Mouse (Mus musculus) ES-E14 (cell line): ENCODE measurements around the gene Xrra1. TPM values are rescaled to one million over a fixed set of nuclear protein-coding genes. Genes with fewer than 3 reads are reported as not detected.

ENCODE experiments used
- DNase-seq: peaks from one replicate; pipeline ENCODE4 v3.0.0-alpha.2; 2013; ENCODE audit warnings: low read depth, low spot score
- H3K27ac ChIP-seq: 2 replicates; pipeline ENCODE4 v1.5.1; 2012; ENCODE audit warnings: low read depth, mild to moderate bottlenecking, low read length, moderate library complexity, mixed read lengths; ENCODE audit not compliant: poor library complexity, insufficient read depth, severe bottlenecking
- H3K36me3 ChIP-seq: 2 replicates; pipeline ENCODE4 v1.6.1; 2012; ENCODE audit warnings: mild to moderate bottlenecking, low read length, moderate library complexity, mixed read lengths; ENCODE audit not compliant: control insufficient read depth, poor library complexity, insufficient read depth, severe bottlenecking
- H3K4me1 ChIP-seq, 2 experiments: fragments of 150-350 bp in 1 of 2; sonication (generic) in 1 of 2; 2 replicates each; pipeline ENCODE4 v1.6.1; 2012; ENCODE audit warnings: low read length in 2 of 2, mild to moderate bottlenecking in 1 of 2, mixed read lengths in 1 of 2; ENCODE audit not compliant: control insufficient read depth in 2 of 2, insufficient read depth in 2 of 2, poor library complexity in 1 of 2
- H3K4me3 ChIP-seq, 2 experiments: fragments of 150-350 bp in 1 of 2; sonication (generic) in 1 of 2; 2 replicates each; pipeline ENCODE4 v1.5.1; 2012; ENCODE audit warnings: low read length in 2 of 2, low read depth in 1 of 2, mild to moderate bottlenecking in 1 of 2, mixed read lengths in 1 of 2; ENCODE audit not compliant: insufficient read depth in 1 of 2, poor library complexity in 1 of 2, severe bottlenecking in 1 of 2
- H3K9ac ChIP-seq: 2 replicates; pipeline ENCODE4 v1.6.1; 2012; ENCODE audit warnings: low read depth, mild to moderate bottlenecking, low read length, mixed read lengths; ENCODE audit not compliant: poor library complexity, insufficient read depth, severe bottlenecking
- H3K9me3 ChIP-seq: fragments of 150-350 bp; sonication (generic); 2 replicates; pipeline ENCODE4 v1.6.1; 2012; ENCODE audit warnings: low read depth, mild to moderate bottlenecking, low read length; ENCODE audit not compliant: control insufficient read depth, insufficient read depth
- CHD2 ChIP-seq: IDR thresholded peaks from 2 replicates; pipeline ENCODE4 v1.6.1; 2014; ENCODE audit warnings: mild to moderate bottlenecking, low read depth, low read length, inconsistent platforms
- HCFC1 ChIP-seq: IDR thresholded peaks from 2 replicates; pipeline ENCODE4 v1.6.1; 2012; ENCODE audit warnings: low read length, inconsistent platforms, borderline replicate concordance; ENCODE audit not compliant: insufficient read depth
- MAFK ChIP-seq: IDR thresholded peaks from 2 replicates; pipeline ENCODE4 v1.6.1; 2014; ENCODE audit warnings: mild to moderate bottlenecking, low read depth, low read length, inconsistent platforms; ENCODE audit not compliant: insufficient read depth
- ZC3H11A ChIP-seq: IDR thresholded peaks from 2 replicates; pipeline ENCODE4 v1.6.1; 2012; ENCODE audit warnings: low read depth, mild to moderate bottlenecking, inconsistent platforms, low read length, borderline replicate concordance
- ZNF384 ChIP-seq: IDR thresholded peaks from 2 replicates; pipeline ENCODE4 v1.6.1; 2012; ENCODE audit warnings: low read depth, low read length, inconsistent platforms
- in situ Hi-C, 2 experiments: fragments of 600-800 bp; cut with MboI; formaldehyde crosslinking; loops; one replicate each; pipeline ENCODE4 v1.15.1; 2025; ENCODE audit warnings: low sequenced_read_pairs in 2 of 2, inconsistent platforms in 1 of 2; ENCODE audit not compliant: unreplicated experiment in 2 of 2
- total RNA-seq: library from RNA; depleted of rRNA; stranded (reverse); fragments of 300-350 nt; gene quantifications from 2 replicates; pipeline ENCODE4 v1.2.3, GENCODE M21; 2012

The Xrra1 gene
- total RNA-seq, 1 experiment, result 0.40 TPM

- no peak for TF ChIP-seq CHD2
- no peak for TF ChIP-seq MAFK
- TF ChIP-seq ZNF384, result no peak
- TF ChIP-seq HCFC1, result no peak
- no peak for TF ChIP-seq ZC3H11A
- DNase-seq, result no peak
- in situ Hi-C loops, result no loop called here
- Histone ChIP-seq H3K4me3 (no peak overlapping the region), H3K9ac (no peak overlapping the region), H3K36me3 (no peaks in the 10 kb centered on the region), H3K27ac (no peak overlapping the region), H3K9me3 (no peaks in the 10 kb centered on the region), H3K4me1 (no peaks in the 10 kb centered on the region)
Measured at GRCm38 (mm10) chr7:99821953-99822352, 37.0 kb upstream of the Xrra1 start.

DNA sequence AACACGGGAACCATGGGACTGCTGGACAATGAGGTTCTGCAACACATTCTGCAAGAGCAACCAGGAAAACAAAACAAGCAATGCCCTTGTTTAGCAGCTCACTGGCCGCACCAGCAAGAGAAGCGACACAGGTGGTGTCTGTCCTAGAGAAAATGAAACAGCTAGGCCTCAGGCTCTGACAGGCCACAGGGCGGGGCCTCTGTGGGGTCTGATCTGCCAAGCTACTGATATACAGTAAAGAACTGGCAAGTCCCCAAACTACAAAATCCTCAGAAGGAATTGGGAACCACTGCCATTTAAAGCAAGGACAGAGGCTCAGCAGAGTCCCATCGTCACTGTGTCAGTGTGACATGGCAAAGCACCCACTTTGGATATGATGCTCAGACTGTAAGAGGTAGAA lies 36.5 kb upstream of the Xrra1 start:
- in situ Hi-C loops, result no loop called here
- Histone ChIP-seq H3K4me1 (peaks cover 0 to under 1% of the 10 kb centered on the region in 2 experiments; a peak in 1 of 4 replicates), H3K9ac (no peak overlapping the region), H3K36me3 (no peaks in the 10 kb centered on the region), H3K27ac (no peak overlapping the region), H3K9me3 (no peaks in the 10 kb centered on the region), H3K4me3 (no peak overlapping the region)
- TF ChIP-seq ZNF384, result no peak
- no peak for TF ChIP-seq MAFK
- TF ChIP-seq CHD2, result no peak
- no peak for DNase-seq

- Histone ChIP-seq H3K9me3 (no peaks in the 10 kb centered on the region), H3K4me1 (peaks cover 0 to 3% of the 10 kb centered on the region in 2 experiments; a peak in 1 of 4 replicates), H3K4me3 (no peak overlapping the region), H3K36me3 (no peaks in the 10 kb centered on the region), H3K9ac (no peak overlapping the region), H3K27ac (no peak overlapping the region)
- TF ChIP-seq HCFC1 (no peak), MAFK (no peak), ZNF384 (no peak), ZC3H11A (no peak), CHD2 (no peak)
- DNase-seq, result no peak
- in situ Hi-C loops, result no loop called here
Measured at GRCm38 (mm10) chr7:99823045-99823663, 35.8 kb upstream of the Xrra1 start.

GRCm38 (mm10) chr7:99824649-99825483 lies 34.0 kb upstream of the Xrra1 start:
- DNase-seq, result no peak
- H3K9ac ChIP-seq, result no peak overlapping the region
- in situ Hi-C loops, result no loop called here
- H3K9me3 ChIP-seq, result no peaks in the 10 kb centered on the region
- H3K4me1 ChIP-seq, result peaks cover 2 to 3% of the 10 kb centered on the region in 2 experiments; a peak in 1 of 4 replicates
- TF ChIP-seq ZNF384 (no peak), MAFK (no peak)
- H3K36me3 ChIP-seq, result no peaks in the 10 kb centered on the region
- H3K27ac ChIP-seq, result no peak overlapping the region
- no peak overlapping the region for H3K4me3 ChIP-seq
